Mouse (Mus musculus) embryonic facial prominence, embryonic 15.5 days (tissue): Measurements from ENCODE around the gene Il1rap. TPM values are rescaled to one million over a fixed set of nuclear protein-coding genes. Genes with fewer than 3 reads are reported as not detected.

Source experiments
- ATAC-seq: fragments of 200-750 bp; cut with Nextera tagmentation; 2 replicates; pipeline ENCODE4 v1.8.0; 2017; ENCODE audit warnings: low read depth, moderate TSS enrichment; ENCODE audit not compliant: insufficient number of reproducible peaks, low FRiP score, low TSS enrichment
- H3K27ac ChIP-seq: fragments of 300-500 bp; sonication (generic); replicated peaks from 2 replicates; pipeline ENCODE4 v1.5.1; 2015; ENCODE audit warnings: mild to moderate bottlenecking, inconsistent platforms
- H3K27me3 ChIP-seq: fragments of 300-500 bp; sonication (generic); 2 replicates; pipeline ENCODE4 v1.6.1; 2015; ENCODE audit warnings: inconsistent platforms
- H3K36me3 ChIP-seq: fragments of 300-500 bp; sonication (generic); 2 replicates; pipeline ENCODE4 v1.6.1; 2015; ENCODE audit warnings: mild to moderate bottlenecking, inconsistent platforms
- H3K4me1 ChIP-seq: fragments of 300-500 bp; sonication (generic); 2 replicates; pipeline ENCODE4 v1.6.1; 2015; ENCODE audit warnings: inconsistent platforms
- H3K4me2 ChIP-seq: fragments of 300-500 bp; sonication (generic); replicated peaks from 2 replicates; pipeline ENCODE4 v1.6.1; 2015; ENCODE audit warnings: mild to moderate bottlenecking, inconsistent platforms
- H3K4me3 ChIP-seq: fragments of 300-500 bp; sonication (generic); replicated peaks from 2 replicates; pipeline ENCODE4 v1.5.1; 2015; ENCODE audit warnings: mild to moderate bottlenecking, inconsistent platforms
- H3K9ac ChIP-seq: fragments of 300-500 bp; sonication (generic); 2 replicates; pipeline ENCODE4 v1.6.1; 2015; ENCODE audit warnings: inconsistent platforms
- H3K9me3 ChIP-seq: fragments of 300-500 bp; sonication (generic); replicated peaks from 2 replicates; pipeline ENCODE4 v1.6.1; 2016; ENCODE audit warnings: inconsistent platforms
- WGBS: fragments of 180-500 bp; shearing (Covaris S2); methylation state at CpG from one replicate; pipeline ENCODE4 v1.1.7; 2015; 5-methylcytosine and 5-hydroxymethylcytosine counted together
- polyA plus RNA-seq: library from polyadenylated mRNA; unstranded; fragments of >200 nt; fragmentation: Nextera tagmentation; extraction: Ambion mirVana; gene quantifications from 2 replicates; pipeline ENCODE4 v1.2.1, GENCODE M21; 2015

The Il1rap gene
- polyA plus RNA-seq, 1 experiment from 2014 or later: 9.8 TPM

DNA sequence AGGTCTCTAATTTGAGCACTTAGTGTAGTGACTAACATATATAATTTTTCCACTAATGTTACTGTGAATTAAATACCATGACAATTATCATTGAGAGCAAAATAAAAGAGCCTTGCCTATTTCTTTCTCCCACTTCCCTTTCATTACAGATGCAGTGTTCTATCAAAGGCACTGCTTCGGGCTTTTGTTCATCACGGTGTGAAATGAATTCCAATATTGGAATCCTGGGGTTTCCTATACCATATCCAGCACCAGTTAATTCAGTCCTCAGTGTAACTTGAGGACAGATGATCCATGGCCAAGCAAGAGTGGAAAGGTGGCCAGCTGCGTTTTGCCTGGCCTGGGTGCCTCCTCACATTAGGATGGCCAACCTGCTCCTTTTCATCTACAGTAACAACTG, 151.1 kb downstream of the Il1rap start:
- Histone ChIP-seq H3K27me3 (no peaks in the 10 kb centered on the region), H3K9me3 (no peaks in the 10 kb centered on the region), H3K4me3 (no peak overlapping the region), H3K4me1 (no peaks in the 10 kb centered on the region), H3K9ac (no peak overlapping the region), H3K4me2 (no peak overlapping the region), H3K36me3 (no peaks in the 10 kb centered on the region), H3K27ac (no peak overlapping the region)
- no peak for ATAC-seq
- 80% methylated on average over 3 of the region's 3 CpGs for WGBS

GRCm38 (mm10) chr16:26755381-26756155, 174.1 kb downstream of the Il1rap start:
- Histone ChIP-seq H3K27ac (no peak overlapping the region), H3K4me2 (no peak overlapping the region), H3K4me1 (no peaks in the 10 kb centered on the region), H3K9me3 (no peaks in the 10 kb centered on the region), H3K36me3 (no peaks in the 10 kb centered on the region), H3K27me3 (no peaks in the 10 kb centered on the region), H3K4me3 (no peak overlapping the region), H3K9ac (no peak overlapping the region)
- 69% methylated on average over 5 of the region's 5 CpGs for WGBS
- no peak for ATAC-seq

- ATAC-seq: no peak
- Histone ChIP-seq H3K36me3 (no peaks in the 10 kb centered on the region), H3K4me3 (no peak overlapping the region), H3K27ac (no peak overlapping the region), H3K9me3 (no peaks in the 10 kb centered on the region), H3K27me3 (no peaks in the 10 kb centered on the region), H3K4me2 (no peak overlapping the region), H3K9ac (no peak overlapping the region), H3K4me1 (no peaks in the 10 kb centered on the region)
- 72% methylated on average over 2 of the region's 2 CpGs for WGBS
Observed at GRCm38 (mm10) chr16:26775976-26776375, 194.5 kb downstream of the Il1rap start.

DNA sequence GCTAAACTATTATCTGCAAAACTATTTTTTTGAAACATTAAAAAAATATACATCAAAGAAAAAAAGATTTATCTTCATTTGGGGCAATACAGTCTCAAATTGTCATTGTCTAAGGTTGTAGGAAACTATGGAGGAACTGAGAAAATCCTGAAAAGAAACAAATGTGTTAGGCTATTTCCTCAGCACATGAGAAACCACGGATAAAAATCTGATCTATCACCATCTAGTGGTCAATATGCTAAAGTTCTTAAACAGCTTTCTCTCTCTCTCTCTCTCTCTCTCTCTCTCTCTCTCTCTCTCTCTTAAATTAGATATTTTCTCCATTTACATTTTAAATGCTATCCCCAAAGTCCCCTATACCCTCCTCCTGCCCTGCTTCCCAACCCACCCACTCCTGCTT, 195.6 kb downstream of the Il1rap start:
- no peaks in the 10 kb centered on the region for H3K4me1 ChIP-seq
- no peak overlapping the region for H3K4me3 ChIP-seq
- H3K27ac ChIP-seq: no peak overlapping the region
- no peaks in the 10 kb centered on the region for H3K36me3 ChIP-seq
- ATAC-seq: no peak
- H3K9me3 ChIP-seq: no peaks in the 10 kb centered on the region
- no peaks in the 10 kb centered on the region for H3K27me3 ChIP-seq
- H3K4me2 ChIP-seq: no peak overlapping the region
- no peak overlapping the region for H3K9ac ChIP-seq
- 6% methylated on average over 1 of the region's 1 CpGs for WGBS

Other genes with a start within 250 kb of the Il1rap start
- 43.9 and 50.2 TPM in 2 replicates for gene Cldn1, start 209.9 kb upstream of the Il1rap start, polyA plus RNA-seq
- not detected in 2 replicates for gene Cldn16, start 118.6 kb upstream of the Il1rap start, polyA plus RNA-seq
- gene Tmem207, start 54.9 kb upstream of the Il1rap start, polyA plus RNA-seq: not detected in 2 replicates